Mouse (Mus musculus) bone marrow macrophage, adult 2 months (primary cell): ENCODE measurements around the gene Lax1.

Source experiments
- CTCF ChIP-seq: IDR thresholded peaks from 2 replicates; pipeline ENCODE4 v1.5.1; 2012; ENCODE audit warnings: low read depth, mild to moderate bottlenecking, low read length, moderate library complexity
- POLR2A ChIP-seq: IDR thresholded peaks from 2 replicates; pipeline ENCODE4 v1.6.1; 2012; ENCODE audit warnings: mild to moderate bottlenecking, low read depth, low read length, borderline replicate concordance

- no peak for TF ChIP-seq POLR2A
- TF ChIP-seq CTCF = no peak
These were observed 8.2 kb upstream of the Lax1 start for GRCm38 (mm10) chr1:133697935-133698620.
